Mouse (Mus musculus) ES-Bruce4 (cell line): Measurements from ENCODE around the gene Jmjd1c.

Experiments
- CTCF ChIP-seq: IDR thresholded peaks from one replicate; pipeline ENCODE4 v1.8.1; 2011; ENCODE audit warnings: low read depth, low read length
- EP300 ChIP-seq: IDR thresholded peaks from 2 replicates; pipeline ENCODE4 v1.6.1; 2011; ENCODE audit warnings: low read depth, low read length; ENCODE audit not compliant: insufficient read depth
- POLR2A ChIP-seq: IDR thresholded peaks from one replicate; pipeline ENCODE4 v1.8.1; 2011; ENCODE audit warnings: low read length; ENCODE audit not compliant: insufficient read depth

- no peak for TF ChIP-seq CTCF
- TF ChIP-seq POLR2A: no peak
- no peak for TF ChIP-seq EP300
Observed at GRCm38 (mm10) chr10:67072600-67072999, 23.3 kb upstream of the Jmjd1c start.
